Mouse (Mus musculus): ENCODE measurements at regions not wholly inside any gene's neighbourhood (a gene's known extent, or its start where the extent isn't known, plus 50 kb on each side); places are given as distances from the start of the nearest gene placed in this dataset.

DNA sequence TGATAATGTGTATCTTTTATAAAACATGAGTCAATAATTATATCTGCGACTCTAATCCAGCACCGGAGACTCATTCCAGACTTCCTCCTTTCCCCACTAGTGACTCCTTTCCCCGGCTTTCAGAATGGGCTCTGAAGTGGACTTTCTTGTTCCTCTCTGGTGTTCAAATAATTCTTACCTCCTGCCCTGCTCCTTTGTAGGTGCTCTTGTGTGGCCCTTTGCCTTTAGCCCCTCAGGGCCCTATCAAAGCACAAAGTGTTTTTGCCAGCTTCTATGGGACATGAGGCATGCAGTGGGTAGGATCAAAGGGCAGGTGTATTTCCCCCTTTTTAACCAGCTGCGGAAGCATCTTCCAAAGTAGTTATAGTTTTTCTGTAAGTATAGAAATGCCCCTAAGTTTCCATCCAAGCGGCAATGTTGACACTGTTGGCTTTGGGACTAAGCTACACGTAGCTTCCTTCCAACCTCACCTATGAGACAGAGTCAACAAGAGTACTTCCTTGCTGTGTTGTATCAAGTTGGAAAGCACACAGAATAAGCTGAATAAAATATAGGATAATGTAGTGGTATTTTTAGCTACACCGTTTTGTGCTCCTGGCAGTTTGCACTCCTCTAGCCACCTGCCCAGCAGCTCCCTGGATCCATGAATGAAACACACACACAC, 93.8 kb upstream of the Rapgef5 start:
- ATAC-seq (replicated peaks; ENCODE audit: low FRiP score, low read depth) (no peak), DNase-seq (ENCODE audit: low spot score) (no peak)
- TF ChIP-seq CTCF (IDR thresholded peaks at IDR 0.05; ENCODE audit: low read depth): no peak
- Histone ChIP-seq H3K4me2 (ENCODE audit: low read length) (no peak overlapping the region), H3K9me3 (replicated peaks; ENCODE audit: low read length) (no peaks in the 10 kb centered on the region), H3K4me3 (replicated peaks; ENCODE audit: low read depth, low read length) (no peak overlapping the region), H3K4me1 (replicated peaks; ENCODE audit: insufficient read depth, low read length) (no peaks in the 10 kb centered on the region), H3K9ac (ENCODE audit: low read depth, low read length) (no peak overlapping the region), H3K36me3 (ENCODE audit: insufficient read depth, low read length) (no peaks in the 10 kb centered on the region), H3K27me3 (ENCODE audit: insufficient read depth, low read length) (no peaks in the 10 kb centered on the region), H3K27ac (no peak overlapping the region)
- 78% methylated on average over 7 of the region's 7 CpGs for WGBS

DNA sequence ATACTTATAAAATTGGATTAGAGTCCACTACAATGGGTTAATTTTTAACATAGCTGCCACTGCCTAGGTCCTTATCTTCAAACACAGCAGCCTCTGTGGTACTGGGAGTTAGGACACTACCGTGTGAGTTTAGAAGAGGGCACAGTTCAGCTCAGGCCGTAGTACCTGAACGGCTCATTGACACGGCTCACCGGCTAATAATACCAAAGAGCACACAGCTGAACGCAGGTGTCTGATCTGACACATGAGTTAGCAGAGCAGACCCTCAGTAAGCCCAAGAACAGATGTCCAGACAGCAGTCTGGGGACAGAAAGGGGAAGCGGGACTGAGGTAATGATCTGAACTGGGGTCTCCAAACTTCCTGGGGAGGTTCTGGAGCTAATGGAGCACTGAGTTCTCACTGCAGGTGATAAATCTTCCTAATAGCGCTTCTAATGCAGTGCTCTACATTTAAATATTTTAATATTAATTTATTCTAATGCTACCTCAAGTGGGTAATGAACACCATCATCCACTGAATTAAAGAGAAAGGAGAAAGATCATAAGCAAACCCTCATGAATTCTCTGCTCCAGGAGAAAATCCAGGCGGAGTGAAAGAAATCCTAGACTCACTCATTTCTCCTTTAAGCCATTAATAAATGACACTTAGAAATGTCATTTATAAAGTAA, 90.8 kb upstream of the Rapgef5 start:
- DNase-seq (ENCODE audit: low spot score) (no peak), ATAC-seq (replicated peaks; ENCODE audit: low FRiP score, low read depth) (no peak)
- Histone ChIP-seq H3K36me3 (ENCODE audit: insufficient read depth, low read length) (no peaks in the 10 kb centered on the region), H3K9ac (ENCODE audit: low read depth, low read length) (no peak overlapping the region), H3K27ac (no peak overlapping the region), H3K27me3 (ENCODE audit: insufficient read depth, low read length) (no peaks in the 10 kb centered on the region), H3K4me1 (replicated peaks; ENCODE audit: insufficient read depth, low read length) (no peaks in the 10 kb centered on the region), H3K4me2 (ENCODE audit: low read length) (no peak overlapping the region), H3K9me3 (replicated peaks; ENCODE audit: low read length) (no peaks in the 10 kb centered on the region), H3K4me3 (replicated peaks; ENCODE audit: low read depth, low read length) (no peak overlapping the region)
- no peak for TF ChIP-seq CTCF (IDR thresholded peaks at IDR 0.05; ENCODE audit: low read depth)
- 26% methylated on average over 9 of the region's 9 CpGs for WGBS

DNA sequence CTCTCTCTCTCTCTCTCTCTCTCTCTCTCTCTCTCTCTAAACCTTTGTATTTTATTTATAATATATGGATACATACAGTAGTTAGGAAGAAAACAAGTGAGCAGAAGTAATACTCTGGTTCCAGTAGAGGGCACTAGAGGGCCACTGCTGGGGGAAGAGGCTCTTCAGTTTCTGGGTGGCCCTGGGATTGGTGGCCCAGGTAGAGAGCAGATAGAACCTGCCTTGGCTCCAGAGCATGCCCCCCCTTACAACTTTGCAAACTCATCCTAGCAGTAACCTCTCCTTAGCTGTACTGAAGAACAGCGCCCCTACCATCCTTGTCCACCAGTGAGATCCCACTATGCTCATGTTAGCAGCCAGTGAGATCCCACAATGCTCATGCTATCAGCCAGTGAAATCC, 88.8 kb upstream of the Rapgef5 start:
- peak; percentile 87 for TF ChIP-seq CTCF (IDR thresholded peaks at IDR 0.05; ENCODE audit: low read depth)
- ATAC-seq (replicated peaks; ENCODE audit: low FRiP score, low read depth): 0 out of 2 replicates have a peak, but pooled peaks have one; percentile 33
- no peak overlapping the region for H3K4me2 ChIP-seq (ENCODE audit: low read length)
- no peaks in the 10 kb centered on the region for H3K9me3 ChIP-seq (replicated peaks; ENCODE audit: low read length)
- H3K4me1 ChIP-seq (replicated peaks; ENCODE audit: insufficient read depth, low read length): no peaks in the 10 kb centered on the region
- H3K27me3 ChIP-seq (ENCODE audit: insufficient read depth, low read length): no peaks in the 10 kb centered on the region
- 26% methylated on average over 1 of the region's 1 CpGs for WGBS
- peak; percentile 84 for DNase-seq (ENCODE audit: low spot score)
- no peak overlapping the region for H3K9ac ChIP-seq (ENCODE audit: low read depth, low read length)
- no peak overlapping the region for H3K4me3 ChIP-seq (replicated peaks; ENCODE audit: low read depth, low read length)
- no peak overlapping the region for H3K27ac ChIP-seq
- no peaks in the 10 kb centered on the region for H3K36me3 ChIP-seq (ENCODE audit: insufficient read depth, low read length)

DNA sequence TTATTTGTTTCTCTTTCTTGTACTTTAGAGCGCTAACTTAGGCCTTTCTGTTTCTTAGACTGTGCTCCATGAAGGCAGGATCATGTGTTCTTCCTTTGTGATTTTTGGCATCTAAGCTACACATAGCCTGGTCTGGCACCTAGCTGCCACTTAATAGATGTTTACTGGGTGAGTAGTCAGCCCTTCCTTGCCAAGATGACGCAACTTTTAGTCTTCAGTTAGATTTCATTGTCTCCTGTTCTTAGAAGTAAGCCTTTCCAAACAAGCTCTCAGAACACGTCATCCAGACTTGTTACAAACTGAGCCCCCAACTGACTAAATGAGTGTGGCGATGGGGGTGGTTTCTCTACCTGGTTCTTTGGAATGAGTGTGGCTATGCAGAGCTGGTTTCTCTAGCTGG, 85.4 kb upstream of the Rapgef5 start:
- ATAC-seq (replicated peaks; ENCODE audit: low FRiP score, low read depth) (no peak), DNase-seq (ENCODE audit: low spot score) (no peak)
- Histone ChIP-seq H3K9ac (ENCODE audit: low read depth, low read length) (no peak overlapping the region), H3K27me3 (ENCODE audit: insufficient read depth, low read length) (no peaks in the 10 kb centered on the region), H3K4me3 (replicated peaks; ENCODE audit: low read depth, low read length) (no peak overlapping the region), H3K4me2 (ENCODE audit: low read length) (no peak overlapping the region), H3K9me3 (replicated peaks; ENCODE audit: low read length) (no peaks in the 10 kb centered on the region), H3K36me3 (ENCODE audit: insufficient read depth, low read length) (no peaks in the 10 kb centered on the region), H3K4me1 (replicated peaks; ENCODE audit: insufficient read depth, low read length) (no peaks in the 10 kb centered on the region), H3K27ac (no peak overlapping the region)
- 85% methylated on average over 4 of the region's 4 CpGs for WGBS
- no peak for TF ChIP-seq CTCF (IDR thresholded peaks at IDR 0.05; ENCODE audit: low read depth)

DNA sequence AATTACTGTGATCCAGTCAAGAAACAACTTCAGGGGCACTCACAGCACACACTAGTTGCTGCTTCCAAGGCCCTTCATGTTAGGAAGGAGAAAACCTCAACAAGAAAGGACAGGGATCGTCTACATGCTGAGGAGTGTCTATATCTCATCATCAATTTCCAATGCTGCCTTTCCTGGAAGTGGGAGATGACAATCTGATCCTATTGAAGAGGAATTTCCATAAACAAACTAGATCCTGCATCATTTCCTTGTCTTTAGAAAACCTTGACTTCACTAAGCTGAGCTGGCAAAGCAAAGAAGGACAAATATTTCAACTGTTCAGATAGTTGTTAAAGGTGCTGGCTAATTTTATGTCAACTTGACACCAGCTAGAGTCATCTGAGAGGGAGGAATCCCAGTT, 83.5 kb upstream of the Rapgef5 start:
- Histone ChIP-seq H3K4me3 (replicated peaks; ENCODE audit: low read depth, low read length) (no peak overlapping the region), H3K4me2 (ENCODE audit: low read length) (no peak overlapping the region), H3K4me1 (replicated peaks; ENCODE audit: insufficient read depth, low read length) (no peaks in the 10 kb centered on the region), H3K9me3 (replicated peaks; ENCODE audit: low read length) (no peaks in the 10 kb centered on the region), H3K9ac (ENCODE audit: low read depth, low read length) (no peak overlapping the region), H3K27ac (no peak overlapping the region), H3K36me3 (ENCODE audit: insufficient read depth, low read length) (no peaks in the 10 kb centered on the region), H3K27me3 (ENCODE audit: insufficient read depth, low read length) (no peaks in the 10 kb centered on the region)
- no peak for TF ChIP-seq CTCF (IDR thresholded peaks at IDR 0.05; ENCODE audit: low read depth)
- ATAC-seq (replicated peaks; ENCODE audit: low FRiP score, low read depth) (no peak), DNase-seq (ENCODE audit: low spot score) (no peak)
- 74% methylated on average over 1 of the region's 1 CpGs for WGBS

DNA sequence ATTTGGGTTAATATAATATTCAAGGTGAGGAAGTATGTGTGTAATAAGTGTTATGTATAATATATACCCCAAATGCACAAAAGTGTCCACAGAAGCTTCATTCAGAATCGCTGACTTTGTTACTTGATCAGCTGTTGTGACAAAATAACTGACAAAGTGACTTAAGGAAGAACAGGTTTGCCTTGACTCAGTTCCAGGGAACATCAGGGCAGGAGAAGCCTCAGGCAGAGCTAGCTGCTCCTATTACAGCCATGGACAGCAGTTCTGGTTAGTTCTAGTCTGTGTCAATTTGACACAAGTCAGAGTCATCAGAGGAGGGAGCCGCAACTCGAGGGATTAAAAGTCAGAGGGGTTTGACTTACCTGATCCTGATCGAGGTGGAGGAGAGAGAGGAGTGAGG, 79.3 kb upstream of the Rapgef5 start:
- H3K36me3 ChIP-seq (ENCODE audit: insufficient read depth, low read length): no peaks in the 10 kb centered on the region
- H3K9ac ChIP-seq (ENCODE audit: low read depth, low read length): no peak overlapping the region
- H3K4me3 ChIP-seq (replicated peaks; ENCODE audit: low read depth, low read length): no peak overlapping the region
- ATAC-seq (replicated peaks; ENCODE audit: low FRiP score, low read depth) (no peak), DNase-seq (ENCODE audit: low spot score) (no peak)
- H3K27me3 ChIP-seq (ENCODE audit: insufficient read depth, low read length): no peaks in the 10 kb centered on the region
- 72% methylated on average over 4 of the region's 4 CpGs for WGBS
- no peak for TF ChIP-seq CTCF (IDR thresholded peaks at IDR 0.05; ENCODE audit: low read depth)
- H3K4me2 ChIP-seq (ENCODE audit: low read length): no peak overlapping the region
- H3K27ac ChIP-seq: no peak overlapping the region
- H3K4me1 ChIP-seq (replicated peaks; ENCODE audit: insufficient read depth, low read length): no peaks in the 10 kb centered on the region
- no peaks in the 10 kb centered on the region for H3K9me3 ChIP-seq (replicated peaks; ENCODE audit: low read length)

Measured in kidney, postnatal 0 days (tissue).